Mouse (Mus musculus): ENCODE results near the gene Cdh23.

The Cdh23 gene

DNA sequence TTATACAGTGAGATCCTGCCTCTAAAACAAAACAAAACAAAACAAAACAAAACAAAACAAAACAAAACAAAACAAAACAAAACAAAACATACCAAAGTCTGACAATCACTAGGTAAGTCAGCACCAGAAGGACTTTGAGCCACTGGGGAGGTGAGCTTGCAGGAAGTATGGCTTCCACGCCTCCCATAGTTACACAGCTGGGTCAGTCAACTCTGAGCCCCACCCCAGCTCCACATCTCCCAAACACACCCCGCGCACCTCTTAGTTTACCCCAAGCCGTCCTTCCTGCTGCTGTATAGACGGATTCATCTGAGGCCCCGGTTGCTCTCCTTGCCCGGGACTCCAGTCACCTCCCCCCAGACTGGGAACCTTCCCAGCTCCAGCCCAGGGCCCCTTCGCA is 241.1 kb downstream of the Cdh23 start:
- no peak for DNase-seq

GRCm38 (mm10) chr10:60447186-60447585 is 249.1 kb downstream of the Cdh23 start:
- DNase-seq: no peak

- no peak for DNase-seq
Measured at GRCm38 (mm10) chr10:60445031-60445593, 251.2 kb downstream of the Cdh23 start.

- no peak for DNase-seq
Measured at GRCm38 (mm10) chr10:60443078-60443477, 253.2 kb downstream of the Cdh23 start.

GRCm38 (mm10) chr10:60442321-60442720 is 254.0 kb downstream of the Cdh23 start:
- DNase-seq: no peak

GRCm38 (mm10) chr10:60432679-60433078 is 263.6 kb downstream of the Cdh23 start:
- no peak for DNase-seq

DNA sequence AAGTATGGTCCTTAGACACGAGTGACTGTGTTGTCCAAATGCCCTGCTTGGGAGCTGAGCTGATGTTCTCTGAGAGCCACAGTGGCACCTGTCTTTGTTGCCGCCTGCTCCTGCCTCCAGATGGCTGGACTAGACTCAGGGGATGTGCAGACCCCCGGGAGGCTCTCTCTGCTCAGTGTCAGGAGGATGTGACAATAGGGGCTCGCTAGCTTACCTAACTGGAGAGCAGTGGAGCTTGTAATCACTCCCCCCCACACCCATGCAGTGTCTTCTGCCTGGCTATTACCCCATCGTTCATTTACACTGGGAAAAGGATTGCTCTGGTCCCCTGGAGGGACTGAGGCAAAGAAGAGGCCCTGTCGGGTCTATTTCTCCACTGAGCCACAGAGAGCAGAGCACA is 265.7 kb downstream of the Cdh23 start:
- no peak for DNase-seq

DNA sequence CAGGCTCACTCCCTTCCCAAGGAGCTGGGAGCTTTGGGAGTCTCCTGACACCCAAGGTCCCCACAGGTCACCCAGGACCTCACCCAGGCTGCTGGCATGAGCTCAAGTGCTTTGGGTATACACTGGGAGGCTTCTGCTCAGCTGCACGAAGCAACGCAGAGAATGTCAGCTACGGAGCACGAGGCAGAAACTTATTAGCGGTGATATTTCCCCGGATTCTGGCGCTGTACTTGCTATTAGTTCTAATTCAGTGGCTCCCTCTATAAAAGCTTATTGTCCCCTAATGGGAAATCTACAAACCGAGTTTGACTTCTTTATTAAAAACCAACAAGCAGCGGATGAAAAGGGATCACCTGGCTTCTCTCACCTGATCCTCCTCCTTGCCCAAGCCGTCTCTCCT is 266.3 kb downstream of the Cdh23 start:
- no peak for DNase-seq

- no peak for DNase-seq
Measured at GRCm38 (mm10) chr10:60422756-60423155, 273.5 kb downstream of the Cdh23 start.

DNA sequence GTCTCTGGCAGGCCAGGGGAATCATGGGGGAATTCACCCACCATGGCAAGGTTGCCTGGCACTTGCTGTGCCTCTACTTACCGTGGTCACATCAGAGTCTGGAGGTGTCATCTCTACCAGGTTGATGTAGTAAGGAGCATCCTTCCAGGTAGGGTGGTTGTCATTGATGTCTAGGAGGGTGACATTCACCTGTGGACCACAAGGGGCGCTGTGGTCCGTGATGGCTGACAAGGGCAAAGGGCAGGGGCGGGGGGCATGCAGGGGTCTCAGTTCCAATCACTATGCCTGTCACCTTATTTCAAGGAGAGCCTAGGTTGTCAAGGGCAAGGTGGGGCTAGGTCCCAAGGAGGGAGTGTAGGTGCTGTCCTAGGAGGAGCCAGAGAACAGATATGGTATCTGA is 276.7 kb downstream of the Cdh23 start:
- no peak for DNase-seq

DNA sequence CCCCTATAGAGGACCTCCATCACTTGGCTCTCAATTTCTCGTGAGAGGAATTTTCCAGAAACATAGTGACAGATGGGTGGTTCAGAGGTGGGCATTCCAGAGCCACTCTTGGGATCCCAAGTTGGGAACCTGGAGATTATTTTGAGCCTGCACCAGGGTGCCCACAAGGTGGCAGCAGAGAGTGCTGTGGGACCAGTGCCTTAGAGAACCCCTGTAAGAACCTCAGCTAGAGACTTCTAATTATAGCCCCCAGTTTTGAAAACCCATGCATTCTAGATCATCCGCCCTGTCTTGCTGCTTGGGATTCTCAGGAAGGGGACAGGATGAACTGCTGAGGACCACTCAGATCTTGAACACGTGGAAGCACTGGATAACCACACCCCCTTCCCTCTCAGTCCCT is 278.2 kb downstream of the Cdh23 start:
- DNase-seq: peak; percentile 16

DNA sequence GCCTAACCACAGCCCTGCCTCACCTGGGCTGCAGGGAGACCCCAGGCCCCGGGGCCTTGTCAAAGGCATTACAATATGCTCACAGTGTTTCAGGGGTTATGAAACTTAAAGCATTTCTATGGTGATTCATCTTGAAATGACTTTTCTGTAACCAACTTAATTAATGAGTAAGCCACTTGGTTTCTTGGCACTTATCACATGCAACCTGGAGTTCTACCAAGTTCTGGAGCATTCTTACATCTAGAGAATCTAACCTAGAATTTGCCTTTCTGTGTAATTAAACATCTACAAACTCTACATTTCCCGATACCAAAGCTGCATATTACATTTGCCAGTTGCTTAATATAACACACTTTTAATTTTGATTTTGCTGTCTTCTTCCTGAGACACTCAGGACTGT is 279.2 kb downstream of the Cdh23 start:
- DNase-seq: no peak

DNA sequence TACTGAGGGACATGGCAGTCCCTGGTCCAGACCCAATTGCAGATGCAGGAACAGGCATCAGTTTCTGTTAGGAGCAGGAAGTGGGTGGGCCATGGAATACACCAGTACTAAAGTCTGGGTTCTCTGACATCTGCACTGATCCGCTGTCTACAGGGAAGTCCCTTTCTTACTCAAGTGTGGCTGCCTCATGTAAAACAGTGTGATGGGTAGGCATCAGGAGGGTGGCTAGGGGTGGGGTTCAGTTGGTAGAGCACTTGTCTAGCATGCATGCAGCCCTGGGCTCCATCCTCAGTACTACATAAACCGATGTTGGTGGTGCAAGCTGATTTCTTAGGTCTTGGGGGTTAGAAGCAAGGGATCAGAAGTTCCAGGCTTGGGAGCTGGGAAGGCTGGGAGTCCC is 282.5 kb downstream of the Cdh23 start:
- no peak for DNase-seq

- no peak for DNase-seq
Measured at GRCm38 (mm10) chr10:60411794-60412193, 284.5 kb downstream of the Cdh23 start.

- DNase-seq: peak; percentile 28
Measured at GRCm38 (mm10) chr10:60407831-60408230, 288.5 kb downstream of the Cdh23 start.

DNA sequence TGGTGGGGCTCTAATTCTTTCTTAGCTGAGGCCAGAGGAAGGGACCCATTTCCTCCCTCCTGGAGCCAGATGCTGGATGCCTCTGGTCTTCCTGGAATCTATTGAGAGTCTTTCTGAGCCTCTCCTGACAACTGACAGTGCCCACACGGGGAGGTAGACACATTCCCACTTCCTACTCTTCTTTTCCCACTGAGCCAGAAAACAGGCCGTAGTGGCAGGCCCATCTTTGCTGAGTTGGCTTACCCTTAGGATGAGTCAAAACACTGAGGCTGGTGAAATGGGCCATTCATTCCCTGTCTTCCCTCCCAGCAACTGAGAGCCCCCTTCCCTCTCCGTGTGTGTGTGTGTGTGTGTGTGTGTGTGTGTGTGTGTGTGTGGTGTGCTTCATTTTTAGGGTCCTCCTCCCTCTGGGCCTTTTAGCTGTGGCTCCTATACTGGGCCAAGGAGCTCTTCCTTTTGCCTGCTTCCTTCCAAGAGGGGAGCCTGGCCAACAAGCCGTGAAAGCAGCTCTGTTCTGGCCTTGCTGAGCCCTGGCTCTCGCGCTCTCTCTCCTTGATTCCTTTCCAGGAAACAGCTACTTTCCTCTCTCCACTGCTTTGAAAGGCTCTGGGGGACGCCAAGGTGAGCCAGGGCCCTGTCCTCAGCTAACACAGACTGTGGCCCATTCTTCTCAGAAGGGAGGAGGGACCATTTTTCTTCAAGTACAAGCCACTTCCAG is 290.7 kb downstream of the Cdh23 start:
- peak; percentile 38 for DNase-seq

DNA sequence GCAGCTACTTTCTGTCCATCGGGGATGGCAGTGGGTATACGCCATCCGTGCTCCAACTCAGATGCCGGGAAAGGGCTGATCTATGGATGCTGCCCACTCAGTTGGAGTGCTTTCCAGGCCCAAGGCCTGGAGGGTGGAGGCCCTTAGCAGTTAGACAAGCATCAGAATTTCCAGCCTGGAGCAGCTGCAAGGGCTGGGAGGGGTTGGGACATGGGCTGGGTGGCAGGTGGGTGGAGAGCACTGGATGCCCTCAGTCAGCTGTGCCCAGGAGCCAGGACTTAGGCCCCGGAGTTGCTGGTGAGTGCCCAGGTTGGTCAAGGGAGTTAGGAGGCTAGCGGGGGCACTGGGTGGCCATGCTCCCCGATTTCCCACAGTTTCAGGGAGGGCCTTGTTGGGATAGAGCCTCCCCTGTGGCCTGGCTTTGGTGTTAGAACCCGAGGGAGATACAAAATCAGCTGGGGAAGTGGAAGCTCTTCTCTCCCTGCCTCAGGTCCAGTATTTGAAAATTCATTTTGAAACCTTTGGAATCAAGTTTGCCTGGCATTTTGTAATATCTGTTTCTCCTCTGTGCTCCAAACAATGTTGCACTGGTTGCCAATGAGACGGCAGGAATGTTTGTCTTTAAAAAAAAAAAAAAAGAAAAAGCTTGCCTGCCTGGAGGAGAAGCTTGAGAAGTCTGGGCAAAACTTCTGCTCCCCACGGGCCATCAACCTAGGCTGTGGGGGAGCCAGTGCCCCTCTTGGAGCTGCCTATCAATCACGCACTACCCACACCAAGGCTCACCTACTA is 295.6 kb downstream of the Cdh23 start:
- DNase-seq: no peak

DNA sequence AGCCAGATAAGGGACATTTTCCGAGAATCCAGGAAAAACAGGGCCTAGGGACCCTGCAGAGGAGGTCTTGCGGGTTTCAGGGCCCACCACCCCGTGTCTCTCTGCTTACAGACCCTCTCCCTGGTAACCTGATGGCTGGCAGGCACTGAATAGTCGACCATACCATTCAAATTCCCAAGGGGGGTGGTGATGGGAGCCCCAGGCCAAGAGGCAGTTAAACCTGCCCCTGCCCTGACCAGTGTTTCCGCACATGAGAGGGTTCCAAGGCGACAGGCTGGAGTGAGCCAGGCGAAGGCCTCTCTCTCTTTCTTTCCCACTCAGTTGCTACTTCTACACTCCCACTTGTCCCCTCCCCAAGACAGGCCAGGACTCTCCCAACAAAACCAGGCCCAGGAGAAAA is 296.8 kb downstream of the Cdh23 start, which contains the start of gene Gm17455:
TSS of gene Gm17455 (plus strand) at position 278 of the 400 bp plus-strand sequence.
- no peak for DNase-seq

DNA sequence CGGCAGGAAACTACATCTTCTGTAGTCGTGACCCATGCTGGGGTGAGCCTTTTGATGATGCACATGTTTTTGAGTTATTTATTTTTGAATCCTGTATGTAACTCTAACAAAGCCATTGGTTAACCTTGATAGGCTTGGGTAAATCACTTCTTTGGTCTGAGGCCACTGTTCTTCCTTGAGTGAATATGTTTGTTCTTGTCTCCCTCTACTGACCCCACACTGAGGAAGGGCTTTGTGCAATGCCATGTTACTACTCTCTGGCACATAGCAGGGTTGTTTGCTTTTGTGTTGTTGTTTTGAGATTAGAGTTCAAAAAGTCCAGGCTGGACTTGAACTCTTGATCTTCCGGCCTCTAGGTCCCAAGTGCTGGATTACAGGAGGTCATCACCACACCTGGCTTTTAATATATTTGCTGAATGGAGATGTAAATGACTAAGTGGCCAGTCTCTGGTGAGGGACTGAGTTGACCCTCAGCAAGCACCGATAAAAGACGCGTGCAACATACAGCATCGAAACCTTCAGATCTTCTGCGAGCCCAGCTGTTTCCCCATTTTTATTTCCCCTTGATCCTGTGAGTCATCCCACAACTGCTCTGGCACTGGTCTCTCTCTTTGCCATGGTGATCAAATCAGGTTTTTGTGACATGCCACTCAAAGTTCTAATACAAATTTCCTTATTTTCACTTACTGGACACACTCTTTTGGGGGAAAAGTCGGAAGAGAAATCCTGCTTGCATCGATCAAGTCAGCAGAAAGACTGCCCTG is 298.1 kb downstream of the Cdh23 start:
- no peak for DNase-seq

GRCm38 (mm10) chr10:60395605-60396004 is 300.7 kb downstream of the Cdh23 start:
- DNase-seq: no peak

GRCm38 (mm10) chr10:60394936-60395335 is 301.4 kb downstream of the Cdh23 start:
- DNase-seq: no peak

- DNase-seq: no peak
Measured at GRCm38 (mm10) chr10:60391661-60392060, 304.6 kb downstream of the Cdh23 start.

- no peak for DNase-seq
Measured at GRCm38 (mm10) chr10:60390904-60391420, 305.3 kb downstream of the Cdh23 start.
